Mouse (Mus musculus): ENCODE results near the gene Kat2a.
A peak's percentile ranks its signal among the peaks of the same experiment; 100 is the strongest.

Gene Kat2a

DNA sequence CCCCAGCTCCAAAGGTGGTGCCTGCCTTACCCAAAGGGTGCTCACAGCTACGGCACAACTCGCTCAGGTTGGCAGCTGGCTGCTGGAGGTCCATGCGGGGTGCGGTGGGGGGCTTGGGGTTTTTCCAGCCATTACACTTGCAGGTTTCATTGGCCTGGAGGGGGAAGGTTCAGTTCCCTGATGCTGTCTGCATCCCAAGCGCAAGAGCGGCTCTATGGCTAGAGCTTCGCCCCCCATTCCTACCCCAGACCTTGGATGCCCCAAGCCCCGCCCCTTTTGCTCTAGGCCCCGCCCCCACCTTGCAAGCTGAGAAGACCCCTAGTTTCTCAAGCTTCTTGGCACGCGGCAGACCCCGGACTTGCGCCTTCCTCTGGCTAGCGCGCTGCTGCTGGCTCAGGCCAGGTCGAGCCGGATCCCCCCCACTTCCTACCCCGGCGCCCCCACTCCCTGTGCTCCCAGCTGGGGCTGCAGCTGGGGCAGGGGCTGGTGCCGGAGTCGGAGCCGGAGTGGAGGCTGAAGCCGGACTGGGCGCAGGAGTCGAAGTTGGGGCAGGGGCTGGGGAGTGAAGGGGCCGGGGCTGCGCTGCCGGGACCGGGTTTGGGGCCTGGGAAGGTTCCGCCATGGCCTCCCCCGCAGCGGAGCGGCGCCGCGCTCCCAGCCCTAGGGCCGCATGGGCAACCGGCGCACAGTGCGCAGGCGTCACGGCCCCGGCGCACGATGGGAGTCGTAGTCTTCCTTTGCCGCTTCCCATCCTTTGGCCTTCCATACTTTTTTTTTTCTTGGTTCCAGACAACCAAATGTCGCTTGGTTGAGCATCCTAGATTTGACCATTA, at the start of gene Kat2a:
Gene Kat2a, minus strand, starts transcription at position 683 of the 833 bp plus-strand sequence.
- peak; percentile 82 for DNase-seq (ENCODE audit: low spot score)

DNA sequence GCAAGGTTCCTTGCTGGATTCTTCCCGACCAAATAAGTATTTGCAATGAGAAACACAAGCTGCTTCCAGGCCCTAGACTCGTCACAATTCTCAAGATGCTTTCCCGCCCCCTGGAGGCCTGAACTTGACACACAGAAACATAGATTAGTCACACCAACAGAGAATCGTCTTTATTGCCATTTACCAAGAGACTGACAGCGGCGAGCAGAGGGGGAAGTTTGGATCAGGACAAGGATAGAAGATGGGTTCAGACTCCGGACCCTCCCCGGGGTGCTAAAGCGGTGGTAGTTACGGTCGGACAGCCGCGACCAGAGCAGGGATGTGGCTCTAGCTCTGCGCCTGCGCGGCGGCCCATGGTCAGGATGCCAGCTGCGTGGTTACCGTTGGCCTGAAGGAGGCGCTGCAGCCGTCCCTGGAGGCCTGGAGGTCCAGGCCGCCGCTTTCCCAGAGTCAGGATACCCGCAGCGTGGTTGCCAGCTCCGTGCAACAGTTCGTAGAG, 49.3 kb upstream of the Kat2a start:
- DNase-seq (ENCODE audit: low spot score): peak; percentile 84

DNA sequence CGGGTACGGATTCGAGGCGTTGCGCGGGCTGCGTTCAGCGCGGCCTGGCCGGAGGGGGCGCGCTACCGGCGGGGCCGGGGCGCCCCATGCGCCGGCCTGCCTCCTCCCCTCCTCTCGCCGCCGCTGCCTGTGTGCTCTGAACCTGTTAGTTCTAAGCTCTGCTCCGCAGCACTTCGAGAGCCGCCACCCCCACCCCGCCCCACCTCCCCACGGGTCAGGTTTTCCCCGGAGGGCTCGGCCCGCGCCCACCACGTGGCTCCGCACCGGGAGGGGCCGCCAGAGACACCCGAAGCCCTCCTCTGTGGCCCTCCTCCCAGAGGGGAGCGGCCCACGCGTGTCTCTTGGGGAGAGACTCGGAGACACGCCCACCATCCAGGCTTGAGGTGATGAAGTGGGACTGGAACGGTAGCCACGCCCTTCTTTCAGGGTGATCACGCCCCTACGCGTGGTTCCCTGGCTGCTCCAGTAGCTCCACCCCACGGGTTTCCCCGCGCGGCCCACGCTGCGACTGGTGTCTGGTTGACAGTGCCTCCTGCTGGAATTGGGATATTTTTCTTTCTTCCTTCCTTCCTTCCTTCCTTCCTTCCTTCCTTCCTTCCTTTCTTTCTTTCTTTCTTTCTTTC, 47.5 kb upstream of the Kat2a start, which contains the start of gene Kcnh4:
Gene Kcnh4, minus strand, starts transcription at position 332 of the 623 bp plus-strand sequence.
- peak; percentile 86 for DNase-seq (ENCODE audit: low spot score)

DNA sequence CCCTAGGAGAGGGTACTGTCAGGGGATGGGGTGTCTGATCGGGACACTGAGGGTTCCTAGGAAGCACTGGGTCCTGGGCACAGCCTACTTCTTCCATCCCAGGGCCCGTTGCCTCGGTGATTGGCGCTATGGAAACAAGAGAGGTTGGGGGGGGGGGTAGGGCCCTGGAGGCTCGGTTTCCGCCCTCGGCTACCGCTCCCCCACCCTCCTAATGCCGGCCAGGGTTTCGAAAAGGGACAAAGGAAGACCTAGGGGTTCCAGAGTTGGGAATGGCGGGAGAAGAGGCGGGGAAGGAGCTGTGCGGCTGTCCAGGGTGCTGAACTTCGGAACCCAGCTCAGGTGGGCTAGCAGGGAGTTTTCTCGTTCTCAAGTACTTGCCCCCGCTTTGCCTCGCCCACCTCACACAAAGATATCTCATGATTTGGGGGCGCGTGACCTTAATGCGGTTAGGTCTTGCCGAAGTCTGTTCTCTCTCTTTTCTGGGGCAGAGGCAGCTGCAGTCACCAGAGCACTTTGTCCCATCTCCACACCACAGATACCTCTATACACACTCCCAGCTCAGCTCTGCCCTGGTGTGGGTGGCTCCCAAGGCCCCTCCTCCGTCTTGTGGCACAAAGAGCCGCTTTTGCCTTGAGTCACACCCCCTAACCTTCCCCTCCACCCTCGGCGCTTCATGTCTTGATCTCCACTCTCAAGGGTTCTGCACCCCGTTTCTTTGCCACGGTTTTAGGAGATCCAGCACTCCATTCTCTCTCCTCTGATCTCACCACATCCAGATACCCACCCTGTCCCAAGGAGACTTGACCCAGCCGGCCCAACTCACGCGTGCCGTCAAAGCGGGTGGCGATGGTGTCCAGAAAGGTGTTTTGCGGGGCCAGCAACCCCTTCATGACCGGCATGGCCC, 46.7 kb upstream of the Kat2a start:
- no peak for DNase-seq (ENCODE audit: low spot score)

DNA sequence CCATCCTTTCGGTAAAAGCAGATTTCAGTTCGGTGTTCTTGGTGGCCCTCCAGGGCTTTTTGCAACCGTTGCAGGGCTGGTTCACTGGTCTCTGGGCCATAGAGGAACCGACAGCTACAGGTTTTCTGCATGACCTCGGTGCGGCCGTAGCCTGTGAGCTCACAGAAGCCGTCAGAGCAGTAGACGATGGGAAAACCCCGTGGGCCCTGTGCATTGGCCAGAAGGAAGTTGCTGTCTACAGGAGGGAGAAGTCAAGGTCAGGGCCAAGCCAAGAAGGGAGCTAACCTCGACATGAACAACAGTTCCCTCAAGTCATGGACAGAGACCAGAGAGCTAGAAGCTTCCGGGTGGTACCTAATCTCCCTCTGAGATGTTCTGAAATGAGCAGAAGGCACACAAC, 45.3 kb upstream of the Kat2a start:
- no peak for DNase-seq (ENCODE audit: low spot score)

DNA sequence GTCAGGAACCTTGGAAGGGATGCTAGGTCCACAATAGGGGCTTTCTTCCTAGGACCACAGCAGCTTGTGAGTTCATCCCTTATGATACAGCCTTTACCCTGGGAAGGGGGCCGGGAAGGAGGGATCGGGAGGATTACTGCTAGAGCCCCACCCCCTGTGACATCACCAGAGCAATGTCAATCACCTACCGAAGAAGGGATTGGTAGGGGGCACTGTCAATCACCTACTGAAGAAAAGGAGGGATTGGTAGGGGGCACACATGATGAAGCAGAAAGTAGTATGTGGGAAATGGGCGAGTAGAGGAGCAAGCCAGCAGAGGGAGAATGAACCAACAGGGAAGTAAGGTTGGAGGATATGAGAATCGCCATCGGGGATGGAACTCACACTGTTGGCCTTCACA, 44.2 kb upstream of the Kat2a start:
- DNase-seq (ENCODE audit: low spot score): no peak

DNA sequence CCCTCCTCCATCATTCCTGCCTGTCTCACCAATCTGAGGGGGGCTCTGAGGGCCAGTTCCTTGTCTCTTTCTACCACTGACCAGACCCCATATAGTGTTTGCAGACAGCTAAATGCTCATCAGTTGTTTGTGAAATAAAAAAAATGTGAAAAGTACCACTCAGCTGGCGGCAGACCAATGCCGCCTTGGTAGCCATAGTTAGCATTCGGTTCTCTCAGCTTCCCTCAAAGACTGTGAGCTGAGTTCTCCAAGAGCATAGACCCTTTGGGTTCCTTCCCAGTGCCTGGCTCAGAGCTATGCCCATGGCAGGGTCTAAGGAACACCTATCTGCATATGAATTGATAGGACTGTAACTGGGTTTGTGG, 42.4 kb upstream of the Kat2a start:
- no peak for DNase-seq (ENCODE audit: low spot score)

DNA sequence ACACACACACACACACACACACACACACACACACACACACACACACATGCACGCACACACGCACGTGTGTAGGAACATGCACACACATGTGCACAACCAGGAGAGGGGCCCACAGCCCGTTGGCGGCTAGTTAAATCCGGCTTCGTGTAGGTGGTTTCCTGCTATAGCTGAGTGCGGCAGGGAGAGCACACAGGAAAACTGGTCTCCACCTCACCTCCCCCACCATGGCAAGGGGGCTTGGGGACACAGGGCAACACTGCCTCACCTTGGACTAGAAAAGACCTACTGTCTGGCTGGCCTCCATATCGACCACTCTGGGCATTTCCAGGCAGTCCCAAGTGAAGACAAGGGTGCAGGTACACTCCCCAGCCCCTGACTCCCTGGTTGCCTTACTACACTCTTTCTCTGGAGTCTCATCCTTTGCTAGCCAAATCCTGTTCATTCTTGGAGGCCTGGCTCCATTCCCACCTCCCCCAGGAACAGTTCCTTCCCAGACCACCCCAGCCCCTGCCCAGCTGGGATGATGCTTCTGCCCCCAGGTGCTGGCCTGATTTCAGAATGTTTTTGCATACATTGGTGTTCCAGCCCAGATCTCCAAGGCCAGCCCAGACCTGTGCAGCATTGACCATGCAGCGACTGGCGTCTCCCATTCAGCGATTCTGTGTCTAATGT, 41.9 kb upstream of the Kat2a start:
- DNase-seq (ENCODE audit: low spot score): no peak

DNA sequence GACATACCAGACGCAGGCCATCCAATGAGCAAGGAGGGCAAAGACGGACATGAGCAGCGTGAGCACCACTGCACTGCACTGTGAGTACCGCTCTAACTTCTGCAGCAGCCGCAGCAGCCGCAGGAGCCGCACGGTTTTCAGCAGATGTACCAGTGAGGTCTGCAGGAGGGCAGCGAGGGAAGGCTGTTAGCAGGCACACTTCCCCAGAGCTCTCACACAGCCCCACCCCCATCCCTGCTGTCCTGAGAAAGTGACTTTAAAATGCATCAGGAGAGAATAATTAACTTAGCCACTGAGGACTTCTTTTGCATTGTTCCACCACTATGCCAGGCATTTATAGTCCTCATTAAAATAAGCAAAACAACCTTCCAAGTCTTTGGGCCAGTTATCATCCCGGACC, 40.0 kb upstream of the Kat2a start:
- no peak for DNase-seq (ENCODE audit: low spot score)

DNA sequence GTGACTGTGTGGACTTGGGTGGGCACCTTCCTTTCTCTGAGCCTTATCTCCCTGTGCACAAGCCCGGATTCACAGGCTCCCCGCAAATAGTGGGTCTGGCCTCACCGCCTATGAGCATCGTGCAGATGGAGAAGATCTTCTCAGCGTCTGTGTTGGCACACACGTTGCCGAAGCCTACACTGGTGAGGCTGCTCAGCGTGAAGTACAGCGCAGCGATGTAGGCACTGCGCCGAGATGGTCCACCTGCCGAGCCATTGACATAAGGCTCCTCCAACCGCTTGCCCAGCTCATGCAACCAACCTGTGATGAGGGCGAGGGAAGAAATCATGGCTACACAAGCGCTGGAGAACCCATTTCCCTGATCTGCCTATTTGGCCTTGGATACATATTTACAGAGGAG, 37.9 kb upstream of the Kat2a start:
- no peak for DNase-seq (ENCODE audit: low spot score)

DNA sequence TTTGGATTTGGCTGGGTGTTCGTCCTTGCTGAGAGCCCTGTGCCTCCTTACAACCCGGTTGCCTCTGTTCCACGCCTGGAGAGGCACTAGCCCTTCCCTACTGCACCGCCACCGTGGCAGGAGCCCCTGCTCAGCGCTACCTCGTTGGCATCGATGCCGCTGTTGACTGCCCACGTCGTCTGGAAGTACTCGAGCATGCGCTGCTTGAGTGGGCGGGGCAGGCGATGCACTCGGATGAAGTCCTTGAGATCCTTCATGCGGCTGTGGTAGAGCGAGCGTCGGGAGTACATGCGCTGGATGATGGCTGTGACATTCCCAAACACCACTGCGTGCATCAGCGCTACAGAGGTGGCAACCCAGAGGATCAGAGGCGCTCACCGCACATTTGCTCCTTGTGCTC, 37.2 kb upstream of the Kat2a start:
- DNase-seq (ENCODE audit: low spot score): no peak

DNA sequence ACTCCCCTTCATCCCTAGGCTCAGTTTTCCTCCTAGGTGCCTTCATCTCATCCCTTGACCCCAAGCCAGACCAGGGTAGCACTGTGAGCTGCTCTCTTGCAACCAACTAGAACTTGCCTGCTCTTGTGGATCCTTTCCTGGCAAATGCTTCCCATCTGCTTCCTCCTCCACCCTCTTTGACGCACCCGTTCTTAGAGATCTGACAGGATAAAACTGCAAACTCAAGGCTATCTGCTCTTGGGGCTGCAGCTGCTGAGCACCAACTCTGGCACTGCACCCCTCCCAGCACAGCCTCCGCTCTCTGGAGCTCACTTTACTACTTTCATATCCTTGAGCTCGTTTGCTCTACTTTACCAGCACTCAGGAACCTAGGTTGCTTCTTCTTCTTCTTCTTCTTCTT, 36.4 kb upstream of the Kat2a start:
- no peak for DNase-seq (ENCODE audit: low spot score)

DNA sequence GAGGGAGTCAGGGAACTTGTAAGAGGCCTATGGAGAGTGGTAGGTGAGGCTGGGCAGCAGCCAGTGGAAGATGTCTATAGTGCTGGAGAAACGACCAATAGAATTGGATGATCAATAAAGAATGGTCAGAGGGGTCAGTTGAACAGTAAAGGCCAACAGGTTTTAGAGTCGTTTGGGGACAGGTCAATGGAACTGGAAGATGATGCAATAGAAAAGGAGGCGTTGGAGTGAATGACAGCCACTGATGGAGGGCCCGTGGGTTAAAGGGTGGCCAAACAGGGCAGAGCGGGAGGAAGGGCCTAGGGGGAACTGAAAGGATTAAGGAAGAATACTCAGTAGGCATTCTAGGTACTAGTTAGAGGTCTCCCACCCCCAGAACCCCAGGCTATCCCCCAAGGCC, 34.8 kb upstream of the Kat2a start:
- DNase-seq (ENCODE audit: low spot score): no peak

DNA sequence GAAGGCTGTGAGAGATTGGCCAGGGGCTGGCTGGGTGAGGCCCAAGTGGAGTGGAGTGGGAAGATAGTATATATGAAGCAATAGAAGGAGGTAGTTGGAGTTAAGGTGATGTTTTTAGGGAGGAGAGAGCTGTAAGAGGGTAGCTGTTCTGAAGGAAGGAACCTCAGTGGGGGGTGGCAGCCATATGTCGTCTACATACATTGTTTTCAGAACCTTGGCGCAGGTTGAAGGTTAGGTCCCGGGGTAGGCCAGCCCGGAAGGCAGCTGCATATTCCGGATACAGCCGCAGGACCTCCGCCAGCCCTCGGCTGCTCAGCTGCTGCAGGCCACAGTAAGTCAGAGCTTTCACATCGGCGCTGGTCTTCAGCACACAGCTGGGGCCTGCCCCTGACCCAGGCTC, 34.3 kb upstream of the Kat2a start:
- no peak for DNase-seq (ENCODE audit: low spot score)

DNA sequence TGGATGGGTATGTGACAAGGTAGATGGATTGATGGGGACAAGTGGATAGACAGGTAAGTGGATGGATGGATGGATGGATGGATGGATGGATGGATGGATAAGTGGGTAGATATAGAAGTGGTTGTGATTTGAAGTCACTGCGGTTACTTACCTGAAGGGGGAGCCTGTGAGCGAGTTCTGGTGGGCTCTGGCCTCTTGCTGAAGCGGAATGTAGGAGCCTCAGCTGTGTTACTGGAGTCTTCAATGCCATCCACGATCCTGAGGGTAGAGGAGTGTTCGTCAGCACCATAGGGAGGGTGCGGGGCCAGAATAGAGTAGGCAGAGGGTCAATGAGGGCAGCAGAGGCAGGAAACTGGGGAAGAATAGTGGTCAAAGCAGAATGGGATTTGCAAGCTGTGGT, 32.8 kb upstream of the Kat2a start:
- no peak for DNase-seq (ENCODE audit: low spot score)

DNA sequence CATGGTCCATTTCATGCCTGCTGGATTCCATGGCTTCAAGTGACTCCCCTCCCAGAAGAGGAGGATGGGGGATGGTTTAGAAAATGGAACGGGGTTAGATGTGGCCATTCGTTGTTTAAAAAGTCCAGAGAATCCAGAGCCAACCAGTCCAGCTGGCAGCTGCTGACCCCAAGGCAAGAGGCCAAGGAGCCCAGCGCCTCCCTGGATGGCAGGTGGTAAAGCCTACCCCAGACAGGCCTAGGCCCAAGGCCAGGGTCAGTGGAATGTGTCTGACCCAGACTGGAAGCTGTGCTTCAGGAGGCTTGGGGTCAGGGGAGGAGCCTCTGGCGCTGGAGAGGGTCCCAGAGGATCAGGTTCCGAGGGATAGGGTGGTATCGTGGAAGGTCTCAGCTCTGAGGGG, 29.1 kb upstream of the Kat2a start:
- DNase-seq (ENCODE audit: low spot score): no peak

DNA sequence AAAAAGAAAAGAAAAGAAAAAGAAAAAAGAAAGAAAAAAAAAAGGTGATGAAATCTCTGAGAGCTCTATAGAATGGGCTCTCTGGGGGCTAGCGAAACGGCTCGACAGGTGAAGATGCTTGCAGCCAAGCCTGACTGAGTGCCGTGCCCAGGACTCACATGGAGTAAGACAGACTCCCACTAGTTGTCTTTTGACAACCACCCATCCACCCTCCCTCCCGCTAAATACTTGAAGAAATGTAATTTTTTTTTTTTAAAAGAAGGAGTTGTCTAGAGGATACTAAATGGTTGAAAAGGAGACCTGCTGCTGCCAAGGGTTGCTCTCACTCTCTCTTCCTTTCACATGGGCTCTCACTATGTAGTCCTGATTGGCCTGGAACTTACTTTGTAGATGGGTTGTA, 26.5 kb upstream of the Kat2a start:
- no peak for DNase-seq (ENCODE audit: low spot score)

DNA sequence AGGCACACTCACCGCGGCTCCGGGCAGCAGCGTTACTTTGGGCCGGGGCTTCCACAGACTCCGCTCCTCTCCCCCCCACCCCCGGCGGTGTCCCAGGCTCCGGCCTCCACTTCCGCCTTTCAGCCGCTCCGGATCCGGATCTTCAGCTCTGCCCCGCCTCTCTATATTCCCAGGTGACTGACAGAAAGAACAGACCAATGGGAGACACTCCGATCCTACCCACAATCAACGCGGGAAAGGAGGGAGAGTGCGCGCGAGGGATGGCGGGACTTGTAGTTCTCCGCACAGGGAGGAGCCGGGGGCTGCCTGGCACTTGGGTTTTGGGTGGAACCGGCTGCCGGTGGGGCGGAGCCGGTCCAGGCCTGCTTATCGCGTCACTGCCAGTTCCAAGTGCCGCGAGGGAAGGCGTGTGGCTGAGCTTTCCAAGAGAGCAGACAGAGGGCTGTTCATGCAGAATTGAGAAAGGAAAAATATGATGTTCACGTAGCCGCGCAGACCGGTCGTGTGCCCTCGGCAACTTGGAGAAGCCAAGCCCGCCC, 25.9 kb upstream of the Kat2a start, which contains the start of gene Rab5c:
Gene Rab5c, minus strand, starts transcription at position 150 of the 539 bp plus-strand sequence.
- DNase-seq (ENCODE audit: low spot score): peak; percentile 99

DNA sequence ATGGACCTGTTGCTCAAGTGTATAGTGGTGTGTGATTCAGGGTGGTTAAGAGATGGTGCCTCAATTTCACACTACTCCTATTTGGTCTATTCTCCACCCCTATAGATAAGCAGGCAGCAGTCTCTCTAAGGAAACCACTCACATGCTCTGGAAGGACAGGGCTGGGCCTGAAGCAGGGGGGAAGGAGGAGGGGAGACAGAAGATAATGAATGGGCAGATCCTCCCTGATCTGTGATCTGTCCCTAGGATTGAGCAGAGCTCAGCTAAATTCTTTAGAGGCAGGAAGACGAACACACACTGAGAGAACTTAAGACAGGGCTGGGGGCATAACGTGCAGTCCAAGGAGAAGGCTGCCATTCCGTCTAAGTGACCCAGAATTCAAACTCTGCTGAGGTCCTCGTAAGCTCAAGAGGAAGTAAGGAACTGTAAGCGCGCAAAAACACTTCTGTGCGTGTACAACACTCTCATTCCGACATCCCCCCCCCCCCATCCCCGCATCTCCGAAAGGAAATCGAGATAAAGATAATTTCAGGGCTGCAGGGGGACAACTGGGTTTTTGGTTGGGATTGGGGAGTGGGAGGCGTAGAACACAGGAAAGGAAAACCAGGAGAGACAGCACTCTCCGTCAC, 25.0 kb upstream of the Kat2a start:
- no peak for DNase-seq (ENCODE audit: low spot score)

DNA sequence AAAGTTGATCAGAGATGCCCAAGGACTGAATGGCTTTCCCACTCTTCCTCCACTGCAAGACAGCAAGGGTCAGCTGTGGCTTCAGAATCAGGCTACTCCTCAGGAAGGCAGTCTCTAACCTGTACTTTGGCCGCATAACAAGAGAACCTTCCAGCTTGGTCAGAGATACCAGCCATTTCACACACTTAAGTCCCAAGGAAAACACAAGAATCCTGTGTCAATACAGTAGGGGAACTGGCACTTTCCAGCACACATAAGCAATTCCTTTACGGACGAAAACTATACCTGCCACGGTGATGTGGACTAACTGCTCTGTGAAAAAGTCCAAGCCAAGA, 24.4 kb upstream of the Kat2a start:
- no peak for DNase-seq (ENCODE audit: low spot score)
